Mouse (Mus musculus): ENCODE data around the gene Hmga2. TPM values are rescaled to one million over a fixed set of nuclear protein-coding genes. Genes with fewer than 3 reads are reported as not detected.

Hmga2 gene
- polyA plus RNA-seq, 1 experiment from 2014 or later: 2.6 TPM

GRCm38 (mm10) chr10:120417116-120417487 is 59.2 kb downstream of the Hmga2 start:
- peak; percentile 76 for ATAC-seq
- Histone ChIP-seq H3K4me3 (ENCODE audit: low read depth, low read length) (no peak overlapping the region), H3K9ac (ENCODE audit: low read length) (no peak overlapping the region), H3K27ac (ENCODE audit: low read depth, low read length) (peak overlapping the region; percentile 65; the same call in 1 of the 2 replicates), H3K36me3 (ENCODE audit: control insufficient read depth, insufficient read depth, low read length) (no peaks in the 10 kb centered on the region), H3K9me3 (replicated peaks; ENCODE audit: control insufficient read depth, low read length) (no peaks in the 10 kb centered on the region), H3K4me1 (ENCODE audit: control insufficient read depth, insufficient read depth, low read length) (peaks cover 38% of the 10 kb centered on the region), H3K4me2 (ENCODE audit: low read length) (peak overlapping the region; percentile 28; the same call in 1 of the 2 replicates), H3K27me3 (replicated peaks; ENCODE audit: control insufficient read depth, insufficient read depth, low read length) (no peaks in the 10 kb centered on the region)
- peak; percentile 83 for DNase-seq (ENCODE audit: low spot score)
- 4% methylated on average over 5 of the region's 5 CpGs for WGBS

- H3K27me3 ChIP-seq (replicated peaks; ENCODE audit: control insufficient read depth, insufficient read depth, low read length): no peaks in the 10 kb centered on the region
- H3K36me3 ChIP-seq (ENCODE audit: control insufficient read depth, insufficient read depth, low read length): no peaks in the 10 kb centered on the region
- H3K9ac ChIP-seq (ENCODE audit: low read length): no peak overlapping the region; the same call in 1 of the 2 replicates
- WGBS: 5% methylated on average over 12 of the region's 12 CpGs
- no peak overlapping the region for H3K4me3 ChIP-seq (ENCODE audit: low read depth, low read length)
- ATAC-seq: 0 out of 2 replicates have a peak, but pooled peaks have one; percentile 6
- H3K9me3 ChIP-seq (replicated peaks; ENCODE audit: control insufficient read depth, low read length): no peaks in the 10 kb centered on the region
- H3K4me1 ChIP-seq (ENCODE audit: control insufficient read depth, insufficient read depth, low read length): peaks cover 38% of the 10 kb centered on the region
- peak overlapping the region; percentile 24; the same call in 1 of the 2 replicates for H3K4me2 ChIP-seq (ENCODE audit: low read length)
- peak; percentile 37 for DNase-seq (ENCODE audit: low spot score)
- H3K27ac ChIP-seq (ENCODE audit: low read depth, low read length): peak overlapping the region; percentile 65; the same call in 1 of the 2 replicates
Measured at GRCm38 (mm10) chr10:120416628-120417027, 59.6 kb downstream of the Hmga2 start.

- ATAC-seq: no peak
- WGBS: 72% methylated on average over 5 of the region's 5 CpGs
- Histone ChIP-seq H3K4me3 (ENCODE audit: low read depth, low read length) (no peak overlapping the region), H3K4me2 (ENCODE audit: low read length) (no peak overlapping the region), H3K27ac (ENCODE audit: low read depth, low read length) (no peak overlapping the region), H3K4me1 (ENCODE audit: control insufficient read depth, insufficient read depth, low read length) (peaks cover 12% of the 10 kb centered on the region), H3K9me3 (replicated peaks; ENCODE audit: control insufficient read depth, low read length) (no peaks in the 10 kb centered on the region), H3K27me3 (replicated peaks; ENCODE audit: control insufficient read depth, insufficient read depth, low read length) (no peaks in the 10 kb centered on the region), H3K9ac (ENCODE audit: low read length) (no peak overlapping the region), H3K36me3 (ENCODE audit: control insufficient read depth, insufficient read depth, low read length) (no peaks in the 10 kb centered on the region)
- no peak for DNase-seq (ENCODE audit: low spot score)
Measured at GRCm38 (mm10) chr10:120412215-120412614, 64.1 kb downstream of the Hmga2 start.

GRCm38 (mm10) chr10:120410958-120411357 is 65.3 kb downstream of the Hmga2 start:
- H3K4me2 ChIP-seq (ENCODE audit: low read length): no peak overlapping the region
- H3K9ac ChIP-seq (ENCODE audit: low read length): no peak overlapping the region
- DNase-seq (ENCODE audit: low spot score): no peak
- H3K27me3 ChIP-seq (replicated peaks; ENCODE audit: control insufficient read depth, insufficient read depth, low read length): no peaks in the 10 kb centered on the region
- peaks cover 14% of the 10 kb centered on the region for H3K4me1 ChIP-seq (ENCODE audit: control insufficient read depth, insufficient read depth, low read length)
- no peaks in the 10 kb centered on the region for H3K36me3 ChIP-seq (ENCODE audit: control insufficient read depth, insufficient read depth, low read length)
- WGBS: 68% methylated on average over 4 of the region's 4 CpGs
- no peak overlapping the region for H3K27ac ChIP-seq (ENCODE audit: low read depth, low read length)
- ATAC-seq: no peak
- no peaks in the 10 kb centered on the region for H3K9me3 ChIP-seq (replicated peaks; ENCODE audit: control insufficient read depth, low read length)
- H3K4me3 ChIP-seq (ENCODE audit: low read depth, low read length): no peak overlapping the region

GRCm38 (mm10) chr10:120409131-120409530 is 67.1 kb downstream of the Hmga2 start:
- Histone ChIP-seq H3K9me3 (replicated peaks; ENCODE audit: control insufficient read depth, low read length) (no peaks in the 10 kb centered on the region), H3K27me3 (replicated peaks; ENCODE audit: control insufficient read depth, insufficient read depth, low read length) (no peaks in the 10 kb centered on the region), H3K4me3 (ENCODE audit: low read depth, low read length) (no peak overlapping the region), H3K9ac (ENCODE audit: low read length) (no peak overlapping the region), H3K27ac (ENCODE audit: low read depth, low read length) (no peak overlapping the region), H3K4me1 (ENCODE audit: control insufficient read depth, insufficient read depth, low read length) (peaks cover 16% of the 10 kb centered on the region), H3K36me3 (ENCODE audit: control insufficient read depth, insufficient read depth, low read length) (no peaks in the 10 kb centered on the region), H3K4me2 (ENCODE audit: low read length) (no peak overlapping the region)
- no peak for ATAC-seq
- DNase-seq (ENCODE audit: low spot score): no peak
- WGBS: 80% methylated on average over 9 of the region's 9 CpGs

- DNase-seq (ENCODE audit: low spot score): no peak
- Histone ChIP-seq H3K36me3 (ENCODE audit: control insufficient read depth, insufficient read depth, low read length) (no peaks in the 10 kb centered on the region), H3K4me2 (ENCODE audit: low read length) (no peak overlapping the region), H3K27ac (ENCODE audit: low read depth, low read length) (no peak overlapping the region; the same call in 1 of the 2 replicates), H3K9ac (ENCODE audit: low read length) (no peak overlapping the region), H3K9me3 (replicated peaks; ENCODE audit: control insufficient read depth, low read length) (no peaks in the 10 kb centered on the region), H3K4me3 (ENCODE audit: low read depth, low read length) (no peak overlapping the region), H3K27me3 (replicated peaks; ENCODE audit: control insufficient read depth, insufficient read depth, low read length) (no peaks in the 10 kb centered on the region), H3K4me1 (ENCODE audit: control insufficient read depth, insufficient read depth, low read length) (peaks cover 25% of the 10 kb centered on the region)
- WGBS: 34% methylated on average over 9 of the region's 9 CpGs
- ATAC-seq: no peak
Measured at GRCm38 (mm10) chr10:120407230-120407629, 69.0 kb downstream of the Hmga2 start.

GRCm38 (mm10) chr10:120406038-120406437 is 70.2 kb downstream of the Hmga2 start:
- H3K4me1 ChIP-seq (ENCODE audit: control insufficient read depth, insufficient read depth, low read length): peaks cover 31% of the 10 kb centered on the region
- no peaks in the 10 kb centered on the region for H3K36me3 ChIP-seq (ENCODE audit: control insufficient read depth, insufficient read depth, low read length)
- no peak overlapping the region for H3K4me3 ChIP-seq (ENCODE audit: low read depth, low read length)
- no peaks in the 10 kb centered on the region for H3K9me3 ChIP-seq (replicated peaks; ENCODE audit: control insufficient read depth, low read length)
- no peaks in the 10 kb centered on the region for H3K27me3 ChIP-seq (replicated peaks; ENCODE audit: control insufficient read depth, insufficient read depth, low read length)
- 22% methylated on average over 9 of the region's 9 CpGs for WGBS
- H3K4me2 ChIP-seq (ENCODE audit: low read length): no peak overlapping the region
- no peak overlapping the region for H3K9ac ChIP-seq (ENCODE audit: low read length)
- DNase-seq (ENCODE audit: low spot score) (no peak), ATAC-seq (no peak)
- no peak overlapping the region for H3K27ac ChIP-seq (ENCODE audit: low read depth, low read length)

GRCm38 (mm10) chr10:120405322-120405721 is 70.9 kb downstream of the Hmga2 start:
- Histone ChIP-seq H3K27me3 (replicated peaks; ENCODE audit: control insufficient read depth, insufficient read depth, low read length) (no peaks in the 10 kb centered on the region), H3K9me3 (replicated peaks; ENCODE audit: control insufficient read depth, low read length) (no peaks in the 10 kb centered on the region), H3K36me3 (ENCODE audit: control insufficient read depth, insufficient read depth, low read length) (no peaks in the 10 kb centered on the region), H3K9ac (ENCODE audit: low read length) (no peak overlapping the region), H3K4me1 (ENCODE audit: control insufficient read depth, insufficient read depth, low read length) (peaks cover 36% of the 10 kb centered on the region), H3K4me3 (ENCODE audit: low read depth, low read length) (no peak overlapping the region), H3K4me2 (ENCODE audit: low read length) (no peak overlapping the region), H3K27ac (ENCODE audit: low read depth, low read length) (no peak overlapping the region)
- DNase-seq (ENCODE audit: low spot score) (no peak), ATAC-seq (no peak)
- 83% methylated on average over 4 of the region's 4 CpGs for WGBS

- Histone ChIP-seq H3K9me3 (replicated peaks; ENCODE audit: control insufficient read depth, low read length) (no peaks in the 10 kb centered on the region), H3K4me3 (ENCODE audit: low read depth, low read length) (no peak overlapping the region), H3K9ac (ENCODE audit: low read length) (no peak overlapping the region), H3K36me3 (ENCODE audit: control insufficient read depth, insufficient read depth, low read length) (no peaks in the 10 kb centered on the region), H3K4me2 (ENCODE audit: low read length) (no peak overlapping the region), H3K27ac (ENCODE audit: low read depth, low read length) (no peak overlapping the region), H3K4me1 (ENCODE audit: control insufficient read depth, insufficient read depth, low read length) (peaks cover 36% of the 10 kb centered on the region), H3K27me3 (replicated peaks; ENCODE audit: control insufficient read depth, insufficient read depth, low read length) (no peaks in the 10 kb centered on the region)
- 53% methylated on average over 5 of the region's 5 CpGs for WGBS
- ATAC-seq (no peak), DNase-seq (ENCODE audit: low spot score) (no peak)
Measured at GRCm38 (mm10) chr10:120402966-120403365, 73.3 kb downstream of the Hmga2 start.

Measured in forebrain, embryonic 14.5 days (tissue).